Mouse (Mus musculus) forebrain, postnatal 0 days (tissue): ENCODE results near the gene Fbxl21. TPM values are rescaled to one million over a fixed set of nuclear protein-coding genes. Genes with fewer than 3 reads are reported as not detected.
A peak's percentile ranks its signal among the peaks of the same experiment; 100 is the strongest.

Source experiments
- ATAC-seq: fragments of 200-750 bp; cut with Nextera tagmentation; 2 replicates; pipeline ENCODE4 v1.8.0; 2017; ENCODE audit warnings: mild to moderate bottlenecking, moderate library complexity
- DNase-seq: peaks from one replicate; pipeline ENCODE4 v3.0.0-alpha.2; 2015
- H3K27ac ChIP-seq: fragments of 300-500 bp; sonication (generic); 2 replicates; pipeline ENCODE4 v1.5.1; 2014; ENCODE audit warnings: low read depth, mild to moderate bottlenecking, antibody characterized with exemption, low read length, moderate library complexity, mixed read lengths
- H3K27me3 ChIP-seq: fragments of 300-500 bp; sonication (generic); 2 replicates; pipeline ENCODE4 v1.6.1; 2014; ENCODE audit warnings: mild to moderate bottlenecking, low read length, mixed read lengths; ENCODE audit not compliant: insufficient read depth
- H3K36me3 ChIP-seq: fragments of 300-500 bp; sonication (generic); 2 replicates; pipeline ENCODE4 v1.6.1; 2014; ENCODE audit warnings: mild to moderate bottlenecking, moderate library complexity; ENCODE audit not compliant: insufficient read depth
- H3K4me1 ChIP-seq: fragments of 300-500 bp; sonication (generic); 2 replicates; pipeline ENCODE4 v1.6.1; 2014; ENCODE audit warnings: antibody characterized with exemption; ENCODE audit not compliant: insufficient read depth
- H3K4me2 ChIP-seq: fragments of 300-500 bp; sonication (generic); 2 replicates; pipeline ENCODE4 v1.6.1; 2014; ENCODE audit warnings: low read depth, mild to moderate bottlenecking, moderate library complexity
- H3K4me3 ChIP-seq: fragments of 300-500 bp; sonication (generic); 2 replicates; pipeline ENCODE4 v1.5.1; 2014; ENCODE audit warnings: low read depth, low read length, mixed read lengths
- H3K9ac ChIP-seq: fragments of 300-500 bp; sonication (generic); 2 replicates; pipeline ENCODE4 v1.6.1; 2014; ENCODE audit warnings: mild to moderate bottlenecking
- H3K9me3 ChIP-seq: fragments of 300-500 bp; sonication (generic); 2 replicates; pipeline ENCODE4 v1.6.1; 2016; ENCODE audit warnings: low read length
- CTCF ChIP-seq: sonication (generic); IDR thresholded peaks from 2 replicates; pipeline ENCODE4 v1.5.1; 2016; ENCODE audit warnings: antibody characterized with exemption, control low read depth, low read depth
- WGBS: fragments of 180-500 bp; shearing (Covaris S2); extraction: QIAGEN DNeasy Blood & Tissue Kit; methylation state at CpG from one replicate; pipeline ENCODE4 v1.1.7; 2014; 5-methylcytosine and 5-hydroxymethylcytosine counted together
- polyA plus RNA-seq: library from polyadenylated mRNA; unstranded; fragments of >200 nt; fragmentation: Nextera tagmentation; extraction: Ambion mirVana; gene quantifications from 2 replicates; pipeline ENCODE4 v1.2.1, GENCODE M21; 2015
- total RNA-seq: library from RNA; depleted of rRNA; stranded (reverse); fragments of >200 nt; gene quantifications from 2 replicates; pipeline ENCODE4 v1.2.3, GENCODE M21; 2014

Fbxl21 gene
- total and polyA plus RNA-seq, 2 experiments from 2014 or later, result 4.3 to 7.1 TPM

DNA sequence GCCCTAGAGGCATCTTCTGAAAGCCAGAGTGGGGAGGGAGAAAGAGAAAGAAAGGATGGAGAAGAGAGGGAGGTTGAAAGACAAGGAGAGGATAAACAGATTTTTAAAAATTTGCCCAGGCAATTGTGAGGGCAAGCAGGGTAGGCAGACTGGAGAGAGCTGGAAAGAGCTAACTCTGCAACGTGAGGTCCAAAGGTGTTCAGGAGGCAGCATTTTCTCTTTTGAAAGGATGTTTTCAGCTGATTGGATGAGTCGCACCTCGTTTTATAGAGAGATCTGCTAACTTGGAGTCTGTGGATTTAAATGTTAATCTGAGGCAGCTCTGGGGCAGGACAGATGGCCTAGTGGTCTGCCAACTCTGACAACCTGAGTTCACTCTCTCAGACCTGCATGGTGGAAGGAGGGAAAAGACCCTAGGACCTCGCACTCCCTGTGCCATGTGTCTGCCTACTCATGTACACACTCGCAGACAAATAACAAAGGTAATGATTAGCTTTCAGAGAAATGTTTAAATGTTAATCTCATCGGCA, 37.6 kb downstream of the Fbxl21 start:
- 74% methylated on average over 6 of the region's 6 CpGs for WGBS
- no peak for TF ChIP-seq CTCF
- DNase-seq, result no peak
- Histone ChIP-seq H3K4me1 (no peaks in the 10 kb centered on the region), H3K36me3 (no peaks in the 10 kb centered on the region), H3K4me2 (no peak overlapping the region), H3K4me3 (no peak overlapping the region), H3K9me3 (no peaks in the 10 kb centered on the region), H3K27me3 (no peaks in the 10 kb centered on the region), H3K9ac (no peak overlapping the region), H3K27ac (no peak overlapping the region)
- ATAC-seq, result no peak

GRCm38 (mm10) chr13:56561129-56561528, 38.9 kb downstream of the Fbxl21 start:
- no peak overlapping the region for H3K9ac ChIP-seq
- DNase-seq (no peak), ATAC-seq (no peak)
- H3K36me3 ChIP-seq, result no peaks in the 10 kb centered on the region
- H3K4me3 ChIP-seq, result no peak overlapping the region
- no peaks in the 10 kb centered on the region for H3K9me3 ChIP-seq
- no peak overlapping the region for H3K4me2 ChIP-seq
- no peaks in the 10 kb centered on the region for H3K4me1 ChIP-seq
- no peaks in the 10 kb centered on the region for H3K27me3 ChIP-seq
- TF ChIP-seq CTCF, result no peak
- 68% methylated on average over 8 of the region's 8 CpGs for WGBS
- no peak overlapping the region for H3K27ac ChIP-seq

GRCm38 (mm10) chr13:56563075-56563474, 40.8 kb downstream of the Fbxl21 start:
- Histone ChIP-seq H3K4me1 (no peaks in the 10 kb centered on the region), H3K27me3 (no peaks in the 10 kb centered on the region), H3K9ac (no peak overlapping the region), H3K9me3 (no peaks in the 10 kb centered on the region), H3K4me2 (no peak overlapping the region), H3K4me3 (no peak overlapping the region), H3K36me3 (no peaks in the 10 kb centered on the region), H3K27ac (no peak overlapping the region)
- no peak for DNase-seq
- no peak for ATAC-seq
- TF ChIP-seq CTCF, result peak; percentile 63
- WGBS, result 44% methylated on average over 6 of the region's 6 CpGs

DNA sequence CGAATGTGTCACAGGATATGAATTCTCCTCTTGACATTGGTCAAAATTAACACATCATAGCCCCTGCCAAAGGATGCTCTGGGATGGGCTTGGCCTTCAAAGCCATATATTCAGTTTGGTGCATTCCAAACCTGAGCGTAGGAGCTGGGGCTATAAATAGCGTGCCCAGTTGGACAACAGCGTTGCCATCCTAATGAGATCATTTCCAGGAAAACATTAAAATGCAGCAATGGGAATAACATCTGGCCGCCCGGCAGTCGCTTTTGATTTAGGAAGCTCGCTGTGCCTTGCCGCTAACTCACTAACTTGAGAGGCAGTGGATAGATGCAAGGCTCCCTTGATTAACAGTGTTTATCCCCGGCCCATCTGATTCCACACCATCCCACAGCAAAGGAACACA, 44.1 kb downstream of the Fbxl21 start:
- ATAC-seq (no peak), DNase-seq (peak; percentile 32)
- Histone ChIP-seq H3K27ac (no peak overlapping the region), H3K4me3 (no peak overlapping the region), H3K36me3 (no peaks in the 10 kb centered on the region), H3K9ac (no peak overlapping the region), H3K4me1 (no peaks in the 10 kb centered on the region), H3K27me3 (no peaks in the 10 kb centered on the region), H3K9me3 (no peaks in the 10 kb centered on the region), H3K4me2 (no peak overlapping the region)
- TF ChIP-seq CTCF, result no peak
- WGBS, result 54% methylated on average over 10 of the region's 10 CpGs

- DNase-seq, result no peak
- TF ChIP-seq CTCF, result no peak
- ATAC-seq, result no peak
Observed at GRCm38 (mm10) chr13:56571645-56572044, 49.4 kb downstream of the Fbxl21 start.

GRCm38 (mm10) chr13:56575074-56575473, 52.8 kb downstream of the Fbxl21 start:
- H3K4me2 ChIP-seq, result no peak overlapping the region

More at GRCm38 (mm10) chr13:56571645-56572044, 49.4 kb downstream of the Fbxl21 start:
- H3K36me3 ChIP-seq, result no peaks in the 10 kb centered on the region
- H3K4me1 ChIP-seq, result no peaks in the 10 kb centered on the region
- WGBS, result 74% methylated on average over 8 of the region's 8 CpGs
- H3K9ac ChIP-seq, result no peak overlapping the region
- H3K4me3 ChIP-seq, result no peak overlapping the region
- no peak overlapping the region for H3K27ac ChIP-seq
- H3K9me3 ChIP-seq, result no peaks in the 10 kb centered on the region
- H3K4me2 ChIP-seq, result no peak overlapping the region
- H3K27me3 ChIP-seq, result no peaks in the 10 kb centered on the region

DNA sequence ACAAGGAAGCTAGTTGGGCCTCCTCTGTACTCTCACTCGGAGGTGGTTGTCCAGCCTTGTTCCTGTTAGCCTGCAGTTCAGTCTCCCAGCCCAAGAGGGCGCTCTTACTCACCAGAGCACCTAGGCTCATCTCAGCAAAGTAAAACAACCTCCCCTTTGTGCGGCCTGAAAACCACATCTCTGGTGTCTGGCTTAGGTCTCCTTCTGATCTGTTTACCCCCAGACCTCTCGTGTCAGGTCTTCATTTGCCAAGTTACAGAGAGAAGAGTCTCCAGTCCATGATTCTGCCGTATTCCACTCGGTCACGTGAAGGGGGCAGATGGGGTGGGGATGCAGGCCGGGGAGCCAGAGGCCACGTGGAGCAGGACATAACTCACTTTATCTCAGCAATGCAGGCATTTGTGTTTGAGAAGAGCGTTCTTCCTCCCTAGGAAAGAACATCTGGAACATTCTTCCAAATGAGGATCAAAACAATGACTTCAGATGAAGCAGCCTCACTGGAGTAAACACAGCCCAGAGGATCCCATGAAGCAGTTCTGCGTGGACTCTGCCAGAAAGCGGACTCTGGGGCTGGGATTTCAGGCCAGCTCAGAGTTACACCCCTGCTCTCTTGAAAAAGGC, 53.5 kb downstream of the Fbxl21 start:
- TF ChIP-seq CTCF, result peak; percentile 71
- no peak overlapping the region for H3K9ac ChIP-seq

More at GRCm38 (mm10) chr13:56575074-56575473, 52.8 kb downstream of the Fbxl21 start:
- Histone ChIP-seq H3K9ac (no peak overlapping the region), H3K36me3 (no peaks in the 10 kb centered on the region), H3K4me1 (no peaks in the 10 kb centered on the region), H3K27me3 (no peaks in the 10 kb centered on the region), H3K27ac (no peak overlapping the region), H3K9me3 (no peaks in the 10 kb centered on the region), H3K4me3 (no peak overlapping the region)
- WGBS, result 82% methylated on average over 4 of the region's 4 CpGs
- ATAC-seq, result no peak
- DNase-seq, result no peak
- no peak for TF ChIP-seq CTCF

More for the DNA sequence above, 53.5 kb downstream of the Fbxl21 start:
- no peaks in the 10 kb centered on the region for H3K27me3 ChIP-seq
- H3K4me3 ChIP-seq, result no peak overlapping the region
- H3K4me1 ChIP-seq, result no peaks in the 10 kb centered on the region
- no peak for DNase-seq
- ATAC-seq, result no peak
- no peak overlapping the region for H3K4me2 ChIP-seq
- WGBS, result 57% methylated on average over 12 of the region's 12 CpGs
- no peaks in the 10 kb centered on the region for H3K9me3 ChIP-seq
- no peaks in the 10 kb centered on the region for H3K36me3 ChIP-seq
- no peak overlapping the region for H3K27ac ChIP-seq
